34 mouse cellular contexts compared by ENCODE assay signal in the genomic region with DNA sequence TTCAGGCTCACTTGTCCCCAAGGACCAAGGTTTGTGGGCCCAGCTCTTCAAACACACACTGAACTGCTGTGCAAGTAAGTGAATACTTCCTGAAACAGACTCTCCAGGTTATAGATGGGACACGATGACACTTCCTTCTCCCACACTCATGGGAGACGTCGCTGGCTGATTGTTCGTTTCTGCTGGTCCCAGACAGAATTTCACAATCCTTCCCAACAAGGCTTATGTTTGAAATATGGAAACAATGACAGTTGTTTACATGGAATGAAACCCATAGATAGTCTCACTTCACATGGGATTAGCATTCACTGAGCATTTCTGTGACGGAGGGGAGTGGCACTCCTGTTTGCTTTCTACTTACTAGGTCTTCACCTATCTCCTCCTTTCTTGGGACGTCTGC. TPM values are rescaled to one million over a fixed set of nuclear protein-coding genes. Genes with fewer than 3 reads are reported as not detected.
"Had no signal": no experiment of that assay in that cellular context is flagged by ENCODE, and none has a peak within 500 bp of the region (broad histone marks: within the 10 kb centered on the region; RNA-seq: fewer than 3 reads in every experiment).

No protein-coding gene starts in this region.

- H3K27ac ChIP-seq: left cerebral cortex, adult 2 months; limb, embryonic 10.5 days; limb, embryonic 12.5 days; limb, embryonic 13.5 days; limb, embryonic 15.5 days; liver, embryonic 12.5 days; liver, embryonic 13.5 days; liver, embryonic 14.5 days; liver, embryonic 15.5 days; lung, embryonic 15.5 days; macrophage; midbrain, embryonic 10.5 days; midbrain, embryonic 12.5 days; midbrain, embryonic 13.5 days; midbrain, embryonic 15.5 days; neural tube, embryonic 12.5 days had no signal

- ATAC-seq: liver, embryonic 12.5 days; liver, postnatal 0 days; midbrain, embryonic 13.5 days; midbrain, embryonic 15.5 days; midbrain, embryonic 16.5 days had no signal

- H3K4me2 ChIP-seq: limb, embryonic 12.5 days; limb, embryonic 13.5 days; limb, embryonic 15.5 days; liver, embryonic 11.5 days; liver, embryonic 12.5 days; liver, embryonic 13.5 days; liver, embryonic 15.5 days; lung, embryonic 15.5 days; midbrain, embryonic 11.5 days; midbrain, embryonic 12.5 days; midbrain, embryonic 13.5 days; midbrain, embryonic 15.5 days; neural tube, embryonic 12.5 days had no signal

- H3K36me3 ChIP-seq: limb, embryonic 10.5 days; limb, embryonic 12.5 days; limb, embryonic 13.5 days; limb, embryonic 15.5 days; liver, embryonic 12.5 days; liver, embryonic 13.5 days; liver, embryonic 15.5 days; lung, embryonic 15.5 days; midbrain, embryonic 10.5 days; midbrain, embryonic 12.5 days; midbrain, embryonic 13.5 days; midbrain, embryonic 15.5 days; neural tube, embryonic 12.5 days had no signal

- H3K9me3 ChIP-seq: limb, embryonic 10.5 days; limb, embryonic 12.5 days; limb, embryonic 13.5 days; limb, embryonic 15.5 days; liver, embryonic 12.5 days; liver, embryonic 13.5 days; liver, embryonic 15.5 days; lung, embryonic 15.5 days; megakaryocyte, embryonic 14.5 days; midbrain, embryonic 10.5 days; midbrain, embryonic 12.5 days; midbrain, embryonic 13.5 days; midbrain, embryonic 15.5 days; neural tube, embryonic 12.5 days had no signal

- H3K27me3 ChIP-seq: limb, embryonic 12.5 days; limb, embryonic 13.5 days; liver, embryonic 12.5 days; liver, embryonic 13.5 days; liver, embryonic 15.5 days; lung, embryonic 15.5 days; midbrain, embryonic 13.5 days; midbrain, embryonic 15.5 days; neural tube, embryonic 12.5 days had no signal

- DNase-seq: layer of hippocampus, postnatal 36 days; left cerebral cortex, postnatal 4 days; liver; liver, embryonic 13.5 days; liver, postnatal 0 days; lung, adult 18-20 months; lung, postnatal 10 days; lung, postnatal 36 days; lung, postnatal 4 days; midbrain, embryonic 14.5 days had no signal

- H3K4me1 ChIP-seq: liver, embryonic 12.5 days; liver, embryonic 13.5 days; liver, embryonic 15.5 days; midbrain, embryonic 12.5 days; midbrain, embryonic 13.5 days; midbrain, embryonic 15.5 days; neural tube, embryonic 12.5 days had no signal

- H3K4me3 ChIP-seq: left cerebral cortex, adult 2 months; limb, embryonic 10.5 days; limb, embryonic 12.5 days; limb, embryonic 13.5 days; limb, embryonic 15.5 days; liver, embryonic 12.5 days; liver, embryonic 13.5 days; liver, embryonic 15.5 days; lung, embryonic 15.5 days; megakaryocyte, embryonic 14.5 days; midbrain, embryonic 10.5 days; midbrain, embryonic 12.5 days; midbrain, embryonic 13.5 days; midbrain, embryonic 15.5 days; myocyte; neural tube, embryonic 12.5 days had no signal

- H3K9ac ChIP-seq: limb, embryonic 12.5 days; limb, embryonic 13.5 days; limb, embryonic 15.5 days; liver, embryonic 12.5 days; liver, embryonic 13.5 days; liver, embryonic 14.5 days; liver, embryonic 15.5 days; liver, postnatal 0 days; lung, embryonic 15.5 days; midbrain, embryonic 12.5 days; midbrain, embryonic 13.5 days; midbrain, embryonic 15.5 days; neural tube, embryonic 12.5 days had no signal

RNA-seq across cellular contexts. Expression of gene Fam50b, which starts 41.5 kb away (rescaled TPM):
- polyA plus RNA-seq: limb, embryonic 11.5 days; limb, embryonic 12.5 days; limb, embryonic 13.5 days; limb, embryonic 14.5 days; limb, embryonic 15.5 days; liver, embryonic 11.5 days; liver, embryonic 12.5 days; liver, embryonic 13.5 days; lung, embryonic 15.5 days; macrophage; midbrain, embryonic 10.5 days; midbrain, embryonic 11.5 days; midbrain, embryonic 12.5 days; midbrain, embryonic 13.5 days; midbrain, embryonic 14.5 days; midbrain, postnatal 0 days; myocyte; neural tube, embryonic 11.5 days; neural tube, embryonic 12.5 days had no signal
